Mouse (Mus musculus) ES-Bruce4 (cell line): ENCODE measurements around the gene Mob4.

Experiments
- CTCF ChIP-seq: IDR thresholded peaks from one replicate; pipeline ENCODE4 v1.8.1; 2011; ENCODE audit warnings: low read depth, low read length
- POLR2A ChIP-seq: IDR thresholded peaks from one replicate; pipeline ENCODE4 v1.8.1; 2011; ENCODE audit warnings: low read length; ENCODE audit not compliant: insufficient read depth

- no peak for TF ChIP-seq CTCF
- no peak for TF ChIP-seq POLR2A
Measured at GRCm38 (mm10) chr1:55085781-55086366, 45.2 kb upstream of the Mob4 start.
